Mouse (Mus musculus) ES-E14 (cell line): ENCODE results near the gene Sgca. TPM values are rescaled to one million over a fixed set of nuclear protein-coding genes. Genes with fewer than 3 reads are reported as not detected.
A peak's percentile ranks its signal among the peaks of the same experiment; 100 is the strongest.

ENCODE experiments used
- DNase-seq: peaks from one replicate; pipeline ENCODE4 v3.0.0-alpha.2; 2013; ENCODE audit warnings: low read depth, low spot score
- H3K27ac ChIP-seq: 2 replicates; pipeline ENCODE4 v1.5.1; 2012; ENCODE audit warnings: low read depth, mild to moderate bottlenecking, low read length, moderate library complexity, mixed read lengths; ENCODE audit not compliant: poor library complexity, insufficient read depth, severe bottlenecking
- H3K36me3 ChIP-seq: 2 replicates; pipeline ENCODE4 v1.6.1; 2012; ENCODE audit warnings: mild to moderate bottlenecking, low read length, moderate library complexity, mixed read lengths; ENCODE audit not compliant: control insufficient read depth, poor library complexity, insufficient read depth, severe bottlenecking
- H3K4me1 ChIP-seq, 2 experiments: fragments of 150-350 bp in 1 of 2; sonication (generic) in 1 of 2; 2 replicates each; pipeline ENCODE4 v1.6.1; 2012; ENCODE audit warnings: low read length in 2 of 2, mild to moderate bottlenecking in 1 of 2, mixed read lengths in 1 of 2; ENCODE audit not compliant: control insufficient read depth in 2 of 2, insufficient read depth in 2 of 2, poor library complexity in 1 of 2
- H3K4me3 ChIP-seq, 2 experiments: fragments of 150-350 bp in 1 of 2; sonication (generic) in 1 of 2; 2 replicates each; pipeline ENCODE4 v1.5.1; 2012; ENCODE audit warnings: low read length in 2 of 2, low read depth in 1 of 2, mild to moderate bottlenecking in 1 of 2, mixed read lengths in 1 of 2; ENCODE audit not compliant: insufficient read depth in 1 of 2, poor library complexity in 1 of 2, severe bottlenecking in 1 of 2
- H3K9ac ChIP-seq: 2 replicates; pipeline ENCODE4 v1.6.1; 2012; ENCODE audit warnings: low read depth, mild to moderate bottlenecking, low read length, mixed read lengths; ENCODE audit not compliant: poor library complexity, insufficient read depth, severe bottlenecking
- H3K9me3 ChIP-seq: fragments of 150-350 bp; sonication (generic); 2 replicates; pipeline ENCODE4 v1.6.1; 2012; ENCODE audit warnings: low read depth, mild to moderate bottlenecking, low read length; ENCODE audit not compliant: control insufficient read depth, insufficient read depth
- CHD2 ChIP-seq: IDR thresholded peaks from 2 replicates; pipeline ENCODE4 v1.6.1; 2014; ENCODE audit warnings: mild to moderate bottlenecking, low read depth, low read length, inconsistent platforms
- HCFC1 ChIP-seq: IDR thresholded peaks from 2 replicates; pipeline ENCODE4 v1.6.1; 2012; ENCODE audit warnings: low read length, inconsistent platforms, borderline replicate concordance; ENCODE audit not compliant: insufficient read depth
- MAFK ChIP-seq: IDR thresholded peaks from 2 replicates; pipeline ENCODE4 v1.6.1; 2014; ENCODE audit warnings: mild to moderate bottlenecking, low read depth, low read length, inconsistent platforms; ENCODE audit not compliant: insufficient read depth
- ZC3H11A ChIP-seq: IDR thresholded peaks from 2 replicates; pipeline ENCODE4 v1.6.1; 2012; ENCODE audit warnings: low read depth, mild to moderate bottlenecking, inconsistent platforms, low read length, borderline replicate concordance
- ZNF384 ChIP-seq: IDR thresholded peaks from 2 replicates; pipeline ENCODE4 v1.6.1; 2012; ENCODE audit warnings: low read depth, low read length, inconsistent platforms
- in situ Hi-C, 2 experiments: fragments of 600-800 bp; cut with MboI; formaldehyde crosslinking; loops; one replicate each; pipeline ENCODE4 v1.15.1; 2025; ENCODE audit warnings: low sequenced_read_pairs in 2 of 2, inconsistent platforms in 1 of 2; ENCODE audit not compliant: unreplicated experiment in 2 of 2
- total RNA-seq: library from RNA; depleted of rRNA; stranded (reverse); fragments of 300-350 nt; gene quantifications from 2 replicates; pipeline ENCODE4 v1.2.3, GENCODE M21; 2012

Gene Sgca
- total RNA-seq, 1 experiment = not detected

DNA sequence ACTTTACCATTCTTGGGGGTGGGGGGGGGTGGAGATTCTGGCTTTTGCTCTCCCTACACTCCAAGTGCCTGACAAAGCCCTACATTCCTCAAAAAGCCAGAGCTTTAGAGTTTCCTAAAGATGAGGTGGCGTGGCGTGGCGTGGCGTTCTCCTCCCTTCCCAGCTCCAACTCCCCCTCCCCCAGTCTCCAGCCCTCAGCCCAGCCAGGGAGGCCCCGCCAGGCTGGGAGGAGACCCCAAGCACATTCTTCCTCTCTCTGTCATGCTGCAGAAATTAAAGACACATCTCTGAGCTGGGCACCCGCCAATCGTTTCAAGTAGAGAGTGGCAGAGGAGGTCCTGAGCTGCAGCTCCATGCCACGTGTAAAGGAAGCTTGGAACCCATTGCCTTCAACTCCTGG, 42.5 kb downstream of the Sgca start:
- TF ChIP-seq CHD2 (no peak), MAFK (no peak), ZC3H11A (no peak), HCFC1 (no peak), ZNF384 (no peak)
- H3K36me3 ChIP-seq = no peaks in the 10 kb centered on the region
- DNase-seq = no peak
- no peak overlapping the region for H3K9ac ChIP-seq
- H3K4me1 ChIP-seq = peaks cover 5 to 9% of the 10 kb centered on the region in 2 experiments; a peak in 2 of 4 replicates
- in situ Hi-C loops = no loop called here
- no peaks in the 10 kb centered on the region for H3K9me3 ChIP-seq
- H3K27ac ChIP-seq = no peak overlapping the region
- peak overlapping the region in 1 of 2 experiments; percentile 42; a peak in 2 of 4 replicates for H3K4me3 ChIP-seq

DNA sequence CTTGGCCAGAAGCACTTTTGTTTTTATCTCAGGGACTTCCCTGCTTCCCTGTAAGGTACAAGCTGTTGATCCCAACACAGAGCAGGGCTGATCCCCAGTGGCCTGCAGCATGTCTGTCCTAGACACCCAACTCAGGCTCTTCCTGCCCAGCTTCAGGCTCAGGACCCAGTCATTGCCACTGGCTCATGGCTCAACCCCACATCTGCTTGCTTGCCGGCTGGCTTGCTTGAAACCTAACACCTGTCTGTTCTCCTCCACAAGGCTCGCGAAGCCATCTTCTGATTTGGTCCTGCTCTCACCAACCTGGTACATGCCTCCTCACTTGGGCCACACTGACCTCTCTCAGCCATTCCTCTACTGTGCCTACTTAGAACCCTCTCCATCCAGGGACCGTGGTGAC, 46.0 kb downstream of the Sgca start:
- no peak for TF ChIP-seq MAFK
- TF ChIP-seq HCFC1 = no peak
- no peak for TF ChIP-seq ZC3H11A
- TF ChIP-seq ZNF384 = no peak
- no peak for TF ChIP-seq CHD2
- H3K4me1 ChIP-seq = peaks cover 5 to 17% of the 10 kb centered on the region in 2 experiments; a peak in 2 of 4 replicates
- DNase-seq = no peak
- H3K4me3 ChIP-seq = no peak overlapping the region
- no peak overlapping the region for H3K9ac ChIP-seq
- in situ Hi-C loops = no loop called here
- no peaks in the 10 kb centered on the region for H3K9me3 ChIP-seq
- H3K27ac ChIP-seq = no peak overlapping the region
- no peaks in the 10 kb centered on the region for H3K36me3 ChIP-seq

DNA sequence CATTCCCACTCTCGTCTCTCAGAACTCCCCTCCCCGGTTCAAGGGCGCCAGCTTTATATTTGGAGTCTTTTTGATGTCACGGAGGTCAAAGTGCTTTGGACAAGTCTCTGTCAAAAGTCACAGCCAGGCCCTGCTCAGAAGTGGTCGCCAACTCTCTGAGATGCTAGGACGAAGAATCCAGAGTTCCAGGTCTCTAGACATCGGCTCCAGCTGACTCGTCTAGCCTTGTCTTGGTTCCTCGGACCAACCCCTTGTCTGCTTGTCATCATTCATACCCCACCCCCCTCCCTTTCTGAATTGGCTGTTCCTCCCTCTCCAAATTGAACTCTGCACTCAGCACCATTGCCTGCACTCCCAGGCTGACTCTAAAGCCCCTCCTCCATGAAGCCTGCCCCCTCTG, 46.5 kb downstream of the Sgca start:
- Histone ChIP-seq H3K9ac (no peak overlapping the region), H3K27ac (no peak overlapping the region), H3K4me1 (peaks cover 5 to 17% of the 10 kb centered on the region in 2 experiments; a peak in 2 of 4 replicates), H3K9me3 (no peaks in the 10 kb centered on the region), H3K36me3 (no peaks in the 10 kb centered on the region), H3K4me3 (no peak overlapping the region)
- TF ChIP-seq ZC3H11A (no peak), CHD2 (no peak), MAFK (no peak), HCFC1 (no peak), ZNF384 (no peak)
- no peak for DNase-seq
- in situ Hi-C loops = no loop called here

DNA sequence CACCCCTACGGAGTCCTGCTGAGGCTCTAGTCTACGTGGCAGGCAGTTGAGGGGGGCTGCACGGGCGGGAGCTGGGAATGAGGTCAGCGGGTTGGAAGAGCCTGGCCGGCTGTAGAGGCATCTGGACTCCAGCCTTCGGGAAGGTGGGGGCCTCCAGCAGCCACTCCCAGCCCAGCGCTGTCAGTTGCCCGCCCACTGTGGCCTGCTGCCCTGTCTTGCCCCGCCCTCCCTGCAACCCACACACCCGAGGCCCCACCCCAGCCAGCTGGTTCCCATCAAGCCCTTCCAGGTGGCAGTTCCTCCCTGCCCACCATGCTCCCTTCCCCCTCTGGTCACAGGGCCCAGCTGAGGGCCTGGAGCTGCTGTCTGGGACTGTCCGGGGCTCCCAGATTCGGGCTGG, 47.3 kb downstream of the Sgca start:
- peaks cover 4 to 17% of the 10 kb centered on the region in 2 experiments; a peak in 2 of 4 replicates for H3K4me1 ChIP-seq
- in situ Hi-C loops = no loop called here
- H3K9me3 ChIP-seq = no peaks in the 10 kb centered on the region
- no peak overlapping the region for H3K4me3 ChIP-seq
- TF ChIP-seq MAFK = no peak
- TF ChIP-seq CHD2 = no peak
- no peak for TF ChIP-seq HCFC1
- TF ChIP-seq ZC3H11A = no peak
- TF ChIP-seq ZNF384 = no peak
- no peaks in the 10 kb centered on the region for H3K36me3 ChIP-seq
- H3K27ac ChIP-seq = no peak overlapping the region
- H3K9ac ChIP-seq = peak overlapping the region; percentile 18; the same call in 1 of the 2 replicates
- no peak for DNase-seq
